9 mouse cellular contexts compared by ENCODE assay signal in the genomic region with DNA sequence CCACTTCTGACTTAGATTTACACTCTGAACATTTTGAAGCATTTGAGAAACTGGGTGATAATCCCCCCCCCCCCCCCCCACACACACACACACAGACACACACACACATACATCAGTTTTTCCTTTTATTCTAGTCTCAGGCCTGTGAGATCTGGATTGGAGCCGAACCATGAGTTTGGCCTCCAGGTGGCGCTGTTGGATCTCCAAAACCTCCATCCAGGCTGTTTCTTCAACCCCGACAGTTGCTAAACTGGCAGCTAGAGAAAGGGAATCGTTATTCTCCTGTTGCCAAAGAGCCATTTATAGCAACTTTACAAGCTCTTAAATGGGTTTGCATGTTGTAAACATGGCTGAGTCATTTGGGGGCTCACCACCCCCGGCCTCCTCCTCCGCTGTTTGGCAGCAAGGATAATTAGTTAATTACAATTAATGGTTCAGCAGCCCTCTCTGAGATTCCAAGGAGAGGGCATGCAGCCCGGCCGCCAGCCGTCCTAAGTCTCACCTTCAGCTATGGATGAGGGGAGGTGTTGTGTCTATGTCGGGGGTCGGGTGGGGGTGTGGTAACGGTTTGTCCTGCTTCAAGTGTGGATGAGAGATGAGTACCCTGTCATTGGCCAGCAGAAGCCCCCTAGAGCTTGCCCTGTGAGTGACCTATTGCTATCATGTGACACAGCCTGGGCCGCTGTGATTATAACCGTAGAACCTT.
DNase-seq lines count a peak whose midpoint lies in the region; ATAC-seq and TF ChIP-seq lines count a peak whose summit lies in the region.
"Had no signal": no experiment of that assay in that cellular context is flagged by ENCODE, and none has a peak within 500 bp of the region (broad histone marks: within the 10 kb centered on the region; RNA-seq: fewer than 3 reads in every experiment).

No protein-coding gene starts in this region.

- H3K27me3 ChIP-seq in ES-Bruce4 (ENCODE audit: control insufficient read depth, insufficient read depth, low read length, poor library complexity, severe bottlenecking): no peaks in the 10 kb centered on the region
- H3K27me3 ChIP-seq: limb, embryonic 12.5 days had no signal

- no peak overlapping the region for H3K9ac ChIP-seq in ES-Bruce4 (ENCODE audit: low read depth, poor library complexity, severe bottlenecking)
- H3K9ac ChIP-seq: limb, embryonic 12.5 days had no signal

- no peak overlapping the region for H3K27ac ChIP-seq in ES-Bruce4 (ENCODE audit: insufficient read depth, low read length)
- H3K27ac ChIP-seq: limb, embryonic 12.5 days had no signal

- H3K36me3 ChIP-seq in ES-Bruce4 (ENCODE audit: control insufficient read depth, insufficient read depth, low read length, poor library complexity, severe bottlenecking): no peaks in the 10 kb centered on the region

- DNase-seq in adrenal gland, postnatal 14 days: peak; percentile 88
- peak; percentile 80 for DNase-seq in embryo, embryonic 11.5 days (ENCODE audit: low read depth, low spot score)
- DNase-seq in heart, adult 8-10 months (ENCODE audit: low spot score): peak; percentile 74
- peak; percentile 87 to 90 for DNase-seq in layer of hippocampus, postnatal 36 days
- peak; percentile 84 to 87 for DNase-seq in lung, postnatal 4 days
- DNase-seq in right cerebral cortex, postnatal 4 days: peak; percentile 97

- H3K9me3 ChIP-seq in ES-Bruce4 (replicated peaks; ENCODE audit: control insufficient read depth, insufficient read depth, low read length, poor library complexity, severe bottlenecking): no peaks in the 10 kb centered on the region
- H3K9me3 ChIP-seq: limb, embryonic 12.5 days had no signal

- H3K4me3 ChIP-seq in ES-Bruce4 (ENCODE audit: low read depth, low read length): no peak overlapping the region
- H3K4me3 ChIP-seq: limb, embryonic 12.5 days had no signal

- no peak for TF ChIP-seq EP300 in ES-Bruce4 (IDR thresholded peaks at IDR 0.05; ENCODE audit: insufficient read depth, low read depth, low read length)

- TF ChIP-seq CTCF in ES-Bruce4 (IDR thresholded peaks at IDR 0.05; ENCODE audit: low read depth, low read length): peak; percentile 85

- no peak for ATAC-seq in monocyte, adult 5-6 weeks (replicated peaks; ENCODE audit: insufficient number of reproducible peaks, low FRiP score, low TSS enrichment, poor library complexity, severe bottlenecking)

- H3K4me1 ChIP-seq in ES-Bruce4 (ENCODE audit: control insufficient read depth, insufficient read depth, low read length): no peaks in the 10 kb centered on the region
- H3K4me1 ChIP-seq: limb, embryonic 12.5 days had no signal

- no peak for TF ChIP-seq POLR2A in ES-Bruce4 (IDR thresholded peaks at IDR 0.05; ENCODE audit: insufficient read depth, low read length)
